Mouse (Mus musculus) lung, postnatal 0 days (tissue): ENCODE measurements at regions not wholly inside any gene's neighbourhood (a gene's known extent, or its start where the extent isn't known, plus 50 kb on each side); places are given as distances from the start of the nearest gene placed in this dataset.

Experiments used
- CTCF ChIP-seq: IDR thresholded peaks from 2 replicates; pipeline ENCODE4 v1.5.1; 2016; ENCODE audit warnings: antibody characterized with exemption, mild to moderate bottlenecking
- EP300 ChIP-seq: IDR thresholded peaks from 2 replicates; pipeline ENCODE4 v1.6.1; 2016; ENCODE audit warnings: antibody characterized with exemption, mild to moderate bottlenecking, control low read depth

DNA sequence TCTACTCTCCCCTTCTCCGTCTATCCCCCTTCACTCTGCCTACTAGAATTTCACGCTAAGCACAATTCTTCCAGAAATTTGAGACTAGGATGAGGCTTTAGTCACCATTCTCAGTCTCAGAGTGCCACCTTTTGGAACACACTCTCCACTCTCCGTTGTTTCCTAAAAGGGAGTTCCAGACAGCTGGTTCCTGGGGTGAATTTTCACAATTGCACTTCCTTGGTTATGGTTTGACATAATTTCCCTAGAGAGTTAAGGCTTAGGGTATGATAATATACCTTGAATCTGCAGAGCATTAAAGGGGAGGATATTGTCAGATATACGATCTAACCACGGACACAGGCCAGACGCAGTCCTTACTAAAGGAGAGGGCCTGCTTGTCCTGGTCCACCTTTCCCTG lies 444.8 kb downstream of the Ets1 start:
- TF ChIP-seq CTCF = peak; percentile 69
- TF ChIP-seq EP300 = no peak
